Mouse (Mus musculus) adrenal gland, adult 8-10 months (tissue): ENCODE measurements around the gene Fance. TPM values are rescaled to one million over a fixed set of nuclear protein-coding genes. Genes with fewer than 3 reads are reported as not detected.
"Not testable (repeated sequence)": the region's sequence is repeated elsewhere in the genome, so short reads cannot be mapped to it uniquely, and the experiment has no call there.

Experiments
- DNase-seq: peaks from one replicate; pipeline ENCODE4 v3.0.0; 2022
- total RNA-seq, 4 experiments: library from RNA; stranded (reverse); gene quantifications; 2 replicates each; pipeline ENCODE4 v1.2.4; 2022

Gene Fance
- total RNA-seq, 4 experiments from 2014 or later = 24.9 to 45.2 (median 36.2) TPM

DNA sequence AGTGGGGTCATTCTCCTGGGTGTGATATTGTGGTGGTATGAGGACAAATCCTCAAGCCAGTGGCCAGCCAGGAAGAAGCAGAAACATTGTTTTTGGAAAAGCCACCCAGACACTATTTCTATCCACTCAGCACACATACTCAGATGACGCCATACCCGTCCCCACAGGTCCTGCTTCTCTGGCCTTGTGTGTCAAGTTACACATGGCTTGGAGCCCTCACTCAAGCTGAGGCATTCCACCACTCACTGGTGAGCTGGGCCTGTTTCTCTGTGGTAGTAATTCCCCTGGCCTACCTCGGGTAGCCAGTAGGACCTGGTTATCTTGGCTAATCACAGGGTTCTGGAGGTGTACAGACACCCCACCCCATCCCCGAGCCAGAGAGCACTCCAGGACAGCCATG, 19.6 kb upstream of the Fance start:
- no peak for DNase-seq

GRCm38 (mm10) chr17:28294449-28295333, 18.6 kb upstream of the Fance start:
- no peak for DNase-seq

GRCm38 (mm10) chr17:28298888-28299287, 14.4 kb upstream of the Fance start:
- no peak for DNase-seq

DNA sequence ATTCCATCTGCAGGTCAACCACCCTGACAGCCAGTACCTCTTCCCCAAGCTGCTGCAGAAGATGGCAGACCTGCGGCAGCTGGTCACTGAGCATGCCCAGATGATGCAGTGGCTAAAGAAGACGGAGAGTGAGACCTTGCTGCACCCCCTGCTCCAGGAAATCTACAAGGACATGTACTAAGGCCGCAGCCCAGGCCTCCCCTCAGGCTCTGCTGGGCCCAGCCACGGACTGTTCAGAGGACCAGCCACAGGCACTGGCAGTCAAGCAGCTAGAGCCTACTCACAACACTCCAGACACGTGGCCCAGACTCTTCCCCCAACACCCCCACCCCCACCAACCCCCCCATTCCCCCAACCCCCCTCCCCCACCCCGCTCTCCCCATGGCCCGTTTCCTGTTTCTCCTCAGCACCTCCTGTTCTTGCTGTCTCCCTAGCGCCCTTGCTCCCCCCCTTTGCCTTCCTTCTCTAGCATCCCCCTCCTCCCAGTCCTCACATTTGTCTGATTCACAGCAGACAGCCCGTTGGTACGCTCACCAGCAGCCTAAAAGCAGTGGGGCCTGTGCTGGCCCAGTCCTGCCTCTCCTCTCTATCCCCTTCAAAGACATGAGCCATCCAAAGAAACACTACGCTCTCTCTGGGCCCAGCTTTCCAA, 13.5 kb upstream of the Fance start:
- no peak for DNase-seq

DNA sequence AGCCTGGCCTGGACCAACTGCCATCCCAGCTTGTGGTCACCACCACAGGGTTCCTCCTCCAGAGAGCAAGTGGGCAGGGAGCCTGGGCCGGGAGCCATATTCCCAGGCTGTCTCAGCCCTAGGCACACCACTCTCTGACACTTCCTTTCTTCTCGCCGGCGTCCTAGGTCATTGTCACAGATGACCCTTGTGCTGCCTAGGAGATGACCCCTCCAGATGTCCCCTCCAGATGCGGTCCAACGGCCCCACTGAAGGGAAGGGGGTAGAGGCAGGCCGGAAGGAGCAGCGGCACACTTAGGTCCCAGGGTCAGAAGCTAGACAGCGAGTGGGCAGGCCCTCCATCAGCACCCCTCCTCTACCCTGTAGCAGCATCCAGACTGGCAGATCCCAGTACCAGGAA, 13.0 kb upstream of the Fance start:
- DNase-seq = no peak

DNA sequence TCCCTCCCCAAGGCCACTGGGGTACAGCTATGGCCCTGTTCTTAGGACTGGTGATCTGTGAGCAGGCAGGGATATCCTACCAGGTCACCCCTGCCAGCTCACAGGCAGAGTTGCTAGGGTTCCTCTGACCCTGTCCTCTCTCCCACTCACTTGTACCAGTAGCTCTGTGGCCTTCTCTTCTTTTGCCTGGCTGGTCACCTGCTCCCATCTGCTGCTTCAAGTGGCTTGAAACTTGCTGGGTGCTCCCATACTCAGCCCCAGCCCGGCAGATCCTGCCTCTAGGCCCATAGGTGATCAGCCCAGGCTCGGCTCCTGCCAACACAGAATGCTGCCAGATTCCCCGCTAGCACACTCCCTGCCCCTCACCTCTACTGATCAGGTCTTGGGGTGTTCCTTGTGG, 12.5 kb upstream of the Fance start:
- no peak for DNase-seq

DNA sequence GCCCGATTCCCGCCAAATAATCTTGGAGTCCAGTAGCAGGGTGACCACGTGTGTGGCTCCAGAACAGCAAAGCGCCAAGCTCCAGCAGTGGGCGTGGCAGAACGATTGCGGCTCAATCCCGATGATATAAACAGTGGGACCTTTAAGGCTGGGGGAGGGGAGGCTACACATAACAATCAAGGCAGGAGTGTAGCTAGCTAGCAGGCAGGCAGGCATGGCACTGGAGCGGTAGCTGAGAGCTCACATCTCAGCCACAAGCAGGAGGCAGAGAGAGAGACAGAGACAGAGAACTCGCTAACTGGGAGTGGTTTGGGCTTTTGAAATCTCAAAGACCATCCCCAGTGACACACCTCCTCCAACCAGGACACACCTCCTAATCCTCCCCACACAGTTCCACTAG, 8.1 kb upstream of the Fance start:
- DNase-seq = no peak

DNA sequence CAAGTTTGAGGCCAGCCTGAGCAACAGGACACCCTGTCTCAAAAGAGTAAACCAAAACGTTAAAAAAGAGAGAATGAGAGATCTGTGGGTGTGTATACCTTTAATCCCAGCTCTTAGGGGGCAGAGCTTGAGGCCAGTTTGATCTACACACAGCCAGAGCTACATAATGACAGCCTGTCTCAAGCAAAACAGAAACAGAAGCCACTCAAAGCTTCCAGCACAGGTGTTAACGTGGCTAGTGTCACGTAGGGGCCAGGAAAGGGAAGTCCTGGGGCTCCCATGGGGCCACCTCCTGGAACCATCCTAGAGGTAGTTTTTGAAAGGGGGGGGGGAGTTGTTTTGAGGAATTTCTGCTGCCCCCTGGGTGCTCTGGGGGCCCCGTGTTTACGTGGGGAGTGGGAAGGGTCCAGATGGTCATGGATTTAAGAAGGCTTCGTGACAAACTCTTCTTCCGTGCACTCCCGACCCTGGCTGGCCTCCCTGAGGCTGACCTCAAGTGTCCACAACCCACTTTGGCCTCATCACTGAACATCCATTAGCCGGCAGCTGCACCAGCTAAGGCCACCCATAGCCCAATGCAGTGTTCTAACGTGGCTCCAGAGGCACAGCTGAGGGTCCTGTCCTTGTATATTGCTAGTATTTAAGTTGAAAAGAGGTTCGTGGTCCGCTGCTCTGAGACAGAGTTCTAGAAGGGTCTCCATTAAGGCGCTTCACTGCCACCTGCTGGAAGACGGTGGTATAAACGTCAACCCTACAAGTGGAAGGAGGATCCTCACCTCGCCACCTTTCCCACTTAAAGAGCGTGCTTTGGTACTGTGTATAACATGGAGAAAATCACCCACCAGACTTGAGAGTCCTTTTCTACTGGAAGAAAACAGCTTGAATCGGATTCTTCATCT, 4.8 kb upstream of the Fance start:
- DNase-seq = peak; percentile 73

DNA sequence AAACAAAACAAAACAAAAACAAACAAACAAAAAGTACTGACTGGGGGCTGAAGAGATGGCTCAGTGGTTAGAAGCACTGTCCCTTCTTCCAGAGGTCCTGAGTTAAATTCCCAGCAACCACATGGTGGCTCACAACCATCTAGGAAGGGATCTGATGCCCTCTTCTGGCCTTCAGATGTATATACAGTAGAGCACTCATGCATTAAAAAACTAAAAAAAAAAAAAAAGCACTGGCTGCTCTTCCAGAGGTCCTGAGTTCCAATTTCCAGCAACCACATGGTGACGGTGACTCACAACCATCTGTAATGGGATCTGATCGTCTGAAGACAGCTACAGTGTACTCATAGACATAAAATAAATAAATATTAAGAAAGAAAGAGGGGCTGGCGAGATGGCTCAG, 2.5 kb upstream of the Fance start:
- DNase-seq = no peak

DNA sequence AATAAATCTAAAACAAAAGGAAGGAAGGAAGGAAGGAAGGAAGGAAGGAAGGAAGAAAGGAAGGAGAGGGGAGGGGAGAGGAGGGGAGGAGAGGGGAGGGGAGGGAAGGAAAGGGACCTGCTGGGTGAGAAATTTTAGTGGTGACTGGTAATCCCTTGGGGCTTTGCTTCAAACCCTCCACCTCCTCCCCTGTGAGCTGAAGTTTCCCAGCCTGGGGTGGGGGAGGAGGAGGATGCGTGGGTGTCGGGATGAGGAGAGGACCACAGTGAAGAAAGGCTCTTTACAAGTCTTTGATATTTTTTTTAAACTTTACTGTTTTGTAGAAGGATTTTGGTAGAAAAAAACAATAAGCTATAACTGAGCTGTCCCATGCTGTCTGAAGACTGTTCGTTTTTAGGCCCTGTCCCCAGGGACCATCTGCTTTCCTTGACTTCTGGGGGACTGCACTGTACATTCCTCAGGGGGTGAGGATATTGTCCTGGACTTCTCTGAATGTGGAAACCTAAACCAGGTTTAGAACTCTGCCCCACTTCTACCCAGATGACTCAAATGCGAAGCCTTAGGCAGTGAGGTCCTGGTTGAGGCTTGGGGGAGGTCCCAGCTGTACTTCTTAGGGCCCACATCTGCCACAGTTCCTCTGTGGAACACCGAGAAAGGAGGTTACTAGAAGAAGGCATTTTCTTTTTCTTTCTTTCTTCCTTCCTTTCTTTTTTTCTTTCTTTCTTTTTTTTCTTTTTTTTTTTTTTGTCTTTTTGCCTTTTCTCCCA, 1.8 kb upstream of the Fance start:
- no peak for DNase-seq

- DNase-seq = no peak
Observed at GRCm38 (mm10) chr17:28312232-28313211, 797 bp upstream of the Fance start.

DNA sequence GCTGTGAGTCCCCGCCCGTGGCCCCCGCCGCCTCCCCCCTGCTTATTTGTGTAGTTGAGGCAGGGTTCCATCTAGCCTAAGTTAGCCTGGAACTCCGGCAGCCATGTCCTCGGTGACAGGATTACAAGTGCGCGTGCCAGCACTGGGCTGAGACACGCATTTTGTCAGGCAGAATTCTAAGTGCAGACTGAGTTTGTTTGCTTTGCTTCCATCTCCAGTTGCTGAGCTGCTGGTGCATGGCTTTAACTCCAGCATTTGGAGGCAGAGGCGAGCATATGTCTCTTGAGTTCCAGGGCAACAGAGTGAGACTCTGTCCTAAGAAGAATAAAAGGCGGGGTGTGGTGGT, 534 bp downstream of the Fance start:
- no peak for DNase-seq

DNA sequence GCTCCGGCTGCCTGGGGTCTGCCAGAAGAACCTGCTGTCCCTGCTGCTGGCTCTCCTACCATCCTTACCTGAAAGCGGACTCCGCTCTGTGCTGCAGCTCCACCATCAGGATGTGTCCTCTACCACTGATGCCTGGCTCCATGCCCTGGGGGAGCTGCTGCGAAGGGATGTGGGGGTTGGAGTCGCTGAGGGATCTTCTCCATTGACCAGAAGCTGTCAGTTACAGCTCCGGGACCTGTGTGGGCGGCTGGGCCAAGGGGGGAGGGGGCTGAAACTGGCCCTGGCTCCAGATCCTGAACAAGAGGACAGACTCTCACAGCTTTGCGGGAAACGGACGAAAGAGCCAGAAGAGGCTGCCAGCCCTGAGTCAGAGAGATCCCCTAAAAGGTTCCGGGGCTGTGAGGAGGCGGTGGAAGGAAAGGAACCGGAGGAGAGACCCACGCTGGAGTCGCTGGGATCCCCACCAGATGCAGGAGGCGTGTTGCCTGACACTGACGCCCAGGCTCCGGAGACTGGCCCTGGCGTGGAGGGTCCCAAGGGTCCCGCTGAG, 2.4 kb downstream of the Fance start:
- DNase-seq = no peak

GRCm38 (mm10) chr17:28316476-28316875, 3.2 kb downstream of the Fance start:
- DNase-seq = no peak

DNA sequence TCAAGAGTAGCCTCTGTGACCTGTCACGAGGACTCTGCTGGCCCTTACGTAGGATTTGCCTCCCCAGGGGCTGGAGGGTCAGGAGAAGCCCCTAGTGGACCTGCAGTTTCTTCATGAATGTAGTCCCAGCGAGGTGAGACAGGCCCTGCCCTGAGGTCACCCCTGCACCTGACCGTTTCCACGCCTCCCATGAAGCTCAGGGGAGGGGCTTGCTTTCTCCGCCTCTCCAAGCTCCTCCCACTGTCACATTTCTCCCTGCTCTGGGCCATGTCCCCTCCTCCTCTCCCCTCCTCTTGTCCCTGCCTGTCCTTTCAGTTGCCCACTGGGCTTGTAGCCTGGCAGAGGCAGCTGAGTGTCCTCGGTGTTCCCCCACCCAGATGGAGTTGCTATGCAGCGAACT, 3.8 kb downstream of the Fance start:
- no peak for DNase-seq

DNA sequence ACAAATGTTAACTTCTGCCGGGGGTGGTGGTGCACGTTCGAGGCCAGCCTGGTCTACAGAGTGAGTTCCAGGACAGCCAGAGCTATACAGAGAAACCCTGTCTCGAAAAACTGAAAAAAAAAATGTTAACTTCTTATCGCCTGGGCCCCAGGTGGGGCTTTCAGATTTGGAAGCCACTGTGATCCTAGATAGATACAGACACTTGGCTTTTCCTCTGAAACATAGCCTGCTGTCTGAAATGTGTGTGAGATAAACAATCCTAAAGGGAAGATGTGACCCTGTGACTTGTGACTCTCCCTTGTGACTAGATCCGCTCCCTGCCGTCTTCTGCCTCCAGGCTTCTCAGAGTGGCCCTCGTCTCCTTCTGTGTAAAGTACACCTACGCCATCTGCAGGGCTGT, 4.4 kb downstream of the Fance start:
- no peak for DNase-seq

GRCm38 (mm10) chr17:28321700-28322099, 8.4 kb downstream of the Fance start:
- no peak for DNase-seq

DNA sequence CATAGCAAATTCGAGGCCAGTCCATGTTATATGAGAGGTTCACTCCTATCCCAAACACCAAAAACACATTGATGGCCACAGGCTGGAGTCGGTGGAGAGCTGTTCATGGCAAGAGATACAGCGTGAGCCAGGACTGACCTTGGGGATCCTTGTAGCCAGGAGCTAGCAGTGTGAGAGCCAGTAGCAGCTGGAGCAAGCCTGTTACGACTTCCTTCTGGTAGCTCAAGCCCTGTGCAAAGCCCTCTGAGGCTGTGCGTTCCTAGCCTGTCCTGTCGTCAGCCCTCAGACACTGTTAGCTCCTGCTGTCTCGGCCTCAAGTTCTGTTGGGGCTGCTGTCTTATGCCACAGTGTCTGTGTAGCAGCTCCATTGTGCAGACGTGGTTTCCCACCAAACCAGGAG, 10.5 kb downstream of the Fance start:
- DNase-seq = no peak

GRCm38 (mm10) chr17:28324416-28324815, 11.1 kb downstream of the Fance start:
- DNase-seq = not testable (repeated sequence)

DNA sequence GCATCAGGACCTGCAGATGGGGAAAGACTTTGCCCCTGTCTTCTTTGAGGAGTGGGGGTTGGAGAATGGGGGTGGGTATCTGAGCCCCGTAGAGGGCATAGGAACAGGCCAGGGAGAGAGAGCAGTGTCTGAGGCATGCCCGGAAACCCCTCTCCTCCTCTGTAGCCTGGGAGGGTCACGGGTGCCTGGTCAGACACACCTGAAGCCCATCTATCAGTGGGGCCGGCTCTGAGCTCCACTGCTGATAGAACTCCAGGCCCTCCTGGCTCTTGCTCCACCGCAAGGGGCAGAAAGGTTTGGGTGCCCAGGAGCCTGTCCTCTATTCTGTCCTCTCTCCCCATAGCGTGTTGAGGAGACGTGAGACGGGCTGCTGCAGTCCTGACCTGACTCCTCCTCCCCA, 12.4 kb downstream of the Fance start:
- no peak for DNase-seq

- no peak for DNase-seq
Observed at GRCm38 (mm10) chr17:28326951-28327350, 13.6 kb downstream of the Fance start.
